Mouse (Mus musculus) yolk sac, embryonic 10.5 days (tissue): ENCODE measurements around the gene B9d1.

Experiments
- DNase-seq: peaks from one replicate; pipeline ENCODE4 v3.0.0-alpha.2; 2017; ENCODE audit warnings: low spot score

B9d1 gene

DNA sequence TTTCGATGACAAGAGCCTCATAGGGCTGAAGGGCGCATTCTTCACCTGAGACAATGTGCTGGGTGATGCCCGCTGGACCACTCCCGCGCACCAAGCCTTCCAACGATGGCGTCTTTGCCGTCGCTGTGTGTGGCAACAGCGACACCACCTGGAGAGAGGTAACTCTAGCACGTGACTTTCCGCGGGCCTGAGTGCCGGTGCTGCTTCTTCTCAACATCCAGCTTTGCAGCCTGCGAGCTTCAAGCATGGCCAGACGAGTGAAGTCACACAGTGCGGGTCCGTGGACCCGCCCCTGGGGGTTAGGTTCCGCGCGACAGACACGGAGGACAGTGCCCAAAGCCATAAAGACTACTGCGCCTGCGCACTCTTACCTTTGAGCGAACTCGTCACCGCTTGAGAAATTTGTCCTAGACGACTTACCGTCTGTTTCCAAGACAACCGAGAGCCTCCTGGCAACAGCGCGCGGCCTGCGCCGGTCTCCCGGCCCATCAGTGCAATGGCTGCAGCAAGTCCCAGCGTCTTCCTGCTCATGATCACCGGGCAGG, at the start of gene B9d1:
Gene B9d1, plus strand, starts transcription at position 432 of the 545 bp plus-strand sequence.
- DNase-seq = peak; percentile 92

DNA sequence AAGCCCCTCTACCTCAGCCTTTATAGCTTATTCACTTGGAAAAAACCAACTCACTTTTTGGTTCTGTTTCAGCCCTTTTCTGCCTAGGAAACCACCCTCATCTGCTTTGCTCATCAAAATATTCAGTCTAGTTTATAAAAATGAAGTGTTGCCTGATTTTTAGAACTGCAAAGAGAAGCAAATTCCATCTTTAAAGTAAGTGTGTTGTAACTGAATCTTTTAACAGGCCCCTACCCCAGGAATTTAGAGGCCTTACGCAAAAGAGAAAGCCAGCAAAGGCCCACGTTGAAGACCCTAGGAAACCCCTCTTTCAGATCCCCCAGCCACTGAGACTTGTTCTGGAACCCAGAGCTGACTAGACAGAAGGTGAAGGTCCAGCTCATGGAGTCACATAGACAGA, 40.9 kb upstream of the B9d1 start:
- DNase-seq = no peak

DNA sequence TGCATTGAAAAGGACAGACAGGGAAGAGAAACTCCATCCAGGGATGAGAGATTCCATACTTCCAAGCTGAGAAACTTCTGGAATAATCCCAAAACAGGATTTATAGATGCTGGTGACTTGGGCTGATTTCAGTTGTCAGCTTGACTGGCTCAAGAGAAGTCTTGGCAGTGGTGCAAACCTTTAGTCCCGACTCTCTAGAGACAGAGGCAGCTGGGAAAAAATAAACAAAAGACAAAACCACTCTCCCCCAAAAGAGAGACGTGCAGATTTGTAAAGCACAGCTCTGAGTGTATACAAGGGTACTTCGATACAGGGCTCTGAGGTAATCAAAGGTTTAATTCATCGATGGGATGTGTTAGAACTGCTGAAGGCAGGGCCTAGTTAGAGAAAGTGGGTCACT, 39.5 kb upstream of the B9d1 start:
- DNase-seq = no peak

DNA sequence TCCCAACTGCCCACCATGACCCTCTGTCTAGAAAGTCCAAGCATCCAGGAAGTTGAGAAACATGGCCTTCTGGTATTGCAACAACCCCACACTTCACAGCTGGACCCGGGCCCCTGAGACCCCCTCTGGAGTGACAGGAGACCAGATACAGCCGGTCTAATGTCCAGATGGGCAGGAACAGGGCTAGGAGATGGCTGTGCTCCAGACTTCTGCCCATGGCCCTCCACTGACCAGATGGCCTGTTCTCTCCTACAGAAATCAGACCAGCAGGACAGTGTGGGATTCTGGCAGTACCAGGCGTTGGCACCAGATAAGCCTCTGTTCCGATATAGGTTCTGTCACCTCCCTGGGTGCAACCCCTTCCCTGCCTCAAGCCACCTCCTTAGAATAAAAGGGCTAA, 36.4 kb upstream of the B9d1 start:
- DNase-seq = no peak

DNA sequence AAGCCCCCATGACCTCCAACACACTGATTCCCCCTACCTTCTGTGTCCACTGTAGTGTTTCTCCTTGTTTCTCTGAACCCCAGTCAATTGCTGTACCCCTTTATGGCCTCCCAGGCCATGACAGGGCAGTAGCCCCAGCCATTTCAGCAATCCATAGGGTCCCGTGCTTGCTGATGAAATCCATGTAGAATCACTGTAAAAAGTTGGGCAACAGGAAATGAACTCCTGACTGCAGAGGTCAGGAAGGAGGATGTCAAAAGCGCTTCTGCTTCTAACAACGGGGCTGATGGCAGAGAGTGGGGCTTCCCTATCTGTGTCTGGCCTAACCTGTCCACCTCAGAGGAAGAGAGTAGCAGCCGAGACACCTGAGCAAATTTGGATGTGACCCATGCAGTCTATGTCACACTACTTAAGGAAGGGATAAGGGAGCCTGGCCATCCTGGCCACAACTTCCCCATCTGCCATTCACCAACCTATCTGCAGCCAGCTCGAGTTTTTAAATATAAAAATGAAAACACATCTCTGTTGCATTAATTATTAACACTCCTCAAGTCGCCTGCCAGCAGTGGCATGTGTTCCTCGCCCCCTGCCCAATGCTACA, 35.5 kb upstream of the B9d1 start:
- DNase-seq = no peak

DNA sequence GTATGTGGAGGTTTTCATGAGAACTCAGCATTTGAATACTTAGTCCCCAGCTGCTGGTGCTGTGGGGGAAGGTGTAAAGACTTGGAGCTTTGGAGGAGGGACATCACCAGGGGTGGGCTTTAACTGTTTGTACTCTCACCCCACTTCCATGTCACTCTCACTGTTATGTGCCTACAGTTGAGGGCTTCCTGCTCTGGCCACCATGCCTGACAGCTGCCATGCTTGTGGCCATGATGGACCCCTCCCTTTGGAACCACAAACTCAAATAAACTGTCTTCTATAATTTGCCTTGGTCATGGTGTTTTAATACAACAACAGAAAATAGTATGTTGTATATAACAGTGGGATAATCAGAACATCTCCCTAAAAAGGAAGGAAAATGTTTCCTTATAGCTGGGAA, 34.1 kb upstream of the B9d1 start:
- no peak for DNase-seq

DNA sequence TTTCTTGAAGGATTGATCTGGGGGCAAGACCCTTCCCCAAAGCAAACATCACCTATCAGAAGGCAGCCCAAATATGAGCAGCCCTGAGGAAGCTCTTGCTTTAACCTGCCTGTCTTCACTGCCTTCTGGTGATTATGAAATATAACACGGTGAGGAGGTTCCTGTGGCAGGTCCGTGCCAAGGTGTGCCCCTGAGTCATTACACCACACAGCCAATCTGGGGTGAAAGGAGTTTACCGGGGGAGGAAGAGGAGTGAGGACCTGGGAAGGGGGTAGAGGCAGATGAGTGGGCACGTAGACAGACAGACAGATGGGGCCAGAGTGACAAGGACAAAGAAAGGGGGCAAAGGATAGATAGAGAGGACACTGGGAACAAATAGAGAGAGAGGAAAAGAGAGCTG, 31.3 kb upstream of the B9d1 start:
- no peak for DNase-seq

DNA sequence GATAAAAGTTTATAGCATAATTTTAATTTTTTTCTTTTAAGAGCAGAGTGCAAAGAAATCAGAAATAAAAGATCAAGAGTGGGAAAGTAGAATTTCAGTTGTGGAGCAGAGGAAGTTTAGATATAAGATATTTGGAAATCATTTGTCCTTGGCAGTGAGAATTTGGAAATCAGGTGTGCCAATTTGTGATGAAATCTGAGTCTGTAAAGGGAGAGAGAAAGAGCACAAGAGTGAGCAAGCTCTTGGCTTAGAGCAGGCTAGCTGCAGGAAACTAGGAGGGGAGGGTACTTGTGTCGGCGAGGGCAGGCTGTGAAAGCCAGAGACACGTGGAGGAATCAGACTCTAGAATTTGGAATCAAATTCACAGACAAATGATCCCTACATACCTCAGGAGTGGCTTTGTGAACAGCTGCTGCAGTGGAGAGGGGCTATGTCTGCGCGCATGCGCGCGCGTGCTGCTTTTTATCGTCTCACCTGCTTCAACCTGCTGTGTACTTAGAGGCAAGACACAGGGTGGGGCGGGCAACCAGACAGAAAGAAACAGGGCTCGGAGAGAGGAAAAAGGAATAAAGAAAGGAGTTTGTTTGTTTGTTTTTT, 28.1 kb upstream of the B9d1 start:
- DNase-seq = peak; percentile 35

DNA sequence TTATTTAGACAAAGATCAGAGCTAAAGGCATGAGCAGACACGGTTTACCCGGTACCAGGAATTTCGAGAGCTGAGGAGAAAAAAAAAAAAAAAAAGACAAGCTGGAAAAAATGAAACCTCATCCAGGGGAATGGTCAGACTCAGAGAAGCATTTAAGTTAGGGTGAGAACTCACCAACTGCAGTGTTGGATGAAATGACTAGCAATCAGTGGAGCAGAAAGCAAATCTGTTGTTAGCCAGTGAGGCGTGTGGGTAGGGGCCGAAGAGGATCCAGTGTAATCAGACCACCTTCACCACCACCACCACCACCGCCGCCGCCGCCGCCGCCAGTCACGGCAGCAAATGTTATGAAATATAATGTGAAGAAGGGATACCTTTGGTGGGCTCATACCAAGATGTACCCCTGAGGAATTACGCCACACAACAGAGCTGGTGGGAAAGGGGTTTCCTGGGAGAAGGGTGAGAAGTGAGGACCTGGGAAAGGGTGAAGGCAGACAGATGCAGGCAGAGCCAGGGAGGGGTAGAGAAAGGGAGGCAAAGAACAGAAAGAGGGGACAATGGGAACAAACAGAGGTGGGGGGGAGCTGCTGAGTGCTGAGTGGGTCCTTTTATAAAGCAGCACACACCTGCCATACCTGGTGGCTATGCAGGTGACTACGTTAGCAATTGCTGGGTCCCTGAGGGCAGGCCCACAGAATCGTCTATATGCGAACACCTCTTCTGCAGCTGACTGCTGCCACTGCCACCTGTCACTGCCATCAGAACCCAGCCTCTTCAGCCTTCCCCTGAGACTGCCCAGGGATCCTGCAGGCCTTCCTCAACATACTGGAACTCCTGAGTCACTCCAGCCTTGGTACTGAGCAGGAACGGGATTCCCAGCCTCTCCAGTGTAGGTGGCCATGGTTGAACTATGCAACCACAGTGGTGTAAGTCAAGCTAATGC, 27.1 kb upstream of the B9d1 start:
- no peak for DNase-seq

DNA sequence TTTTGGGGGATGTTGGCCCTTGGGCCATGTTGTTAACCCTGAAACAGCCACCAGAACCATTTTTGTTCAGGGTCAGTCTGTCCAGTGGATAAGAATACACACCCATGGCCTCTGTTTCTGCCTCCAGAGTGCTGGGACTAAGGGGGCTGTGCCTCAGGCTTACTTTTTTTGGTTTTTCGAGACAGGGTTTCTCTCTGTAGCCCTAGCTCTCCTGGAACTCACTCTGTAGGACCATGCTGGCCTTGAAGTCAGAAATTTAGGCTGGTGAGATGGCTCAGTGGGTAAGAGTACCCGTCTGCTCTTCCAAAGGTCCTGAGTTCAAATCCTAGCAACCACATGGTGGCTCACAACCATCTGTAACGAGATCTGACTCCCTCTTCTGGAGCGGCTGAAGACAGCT, 26.2 kb upstream of the B9d1 start:
- DNase-seq = no peak

DNA sequence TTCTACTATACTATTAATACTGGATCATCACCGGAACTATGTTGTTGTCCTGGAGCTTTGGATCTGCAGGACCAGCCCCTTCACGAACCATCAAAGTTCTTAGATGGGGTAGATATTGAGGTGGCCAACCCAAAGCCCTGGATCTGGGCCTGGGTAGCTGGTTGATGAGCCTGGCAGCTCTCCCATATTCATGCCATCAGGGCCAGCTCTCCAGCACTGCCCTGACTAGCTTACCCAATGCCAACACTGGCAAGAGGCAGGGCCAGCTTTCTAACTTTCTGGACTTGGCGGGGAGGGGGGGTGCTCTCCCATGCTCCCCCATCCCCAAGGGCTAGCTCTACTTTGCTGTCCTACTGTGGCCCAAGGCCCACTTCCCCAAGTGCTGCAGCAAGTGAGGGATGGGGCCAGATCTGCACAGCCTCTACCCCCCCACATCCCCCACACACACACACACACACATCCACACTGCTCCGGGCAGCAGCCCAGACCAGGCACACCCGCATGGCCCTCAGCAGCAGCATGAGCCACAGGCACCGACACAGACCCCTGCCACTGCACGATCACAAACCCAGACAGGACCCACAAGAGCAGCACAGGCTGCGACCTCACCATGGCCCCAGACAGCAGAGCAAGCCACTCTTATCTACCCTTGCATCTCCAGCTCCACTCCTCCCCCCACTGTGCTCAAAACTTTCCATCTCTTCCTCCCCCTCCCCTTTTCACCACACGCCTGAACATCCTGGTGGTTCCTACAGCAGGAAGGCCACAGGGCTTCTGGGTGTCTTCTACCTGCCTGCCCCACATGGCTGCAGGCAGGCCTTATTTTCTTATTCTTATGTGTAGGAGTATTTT, 23.5 kb upstream of the B9d1 start:
- no peak for DNase-seq

DNA sequence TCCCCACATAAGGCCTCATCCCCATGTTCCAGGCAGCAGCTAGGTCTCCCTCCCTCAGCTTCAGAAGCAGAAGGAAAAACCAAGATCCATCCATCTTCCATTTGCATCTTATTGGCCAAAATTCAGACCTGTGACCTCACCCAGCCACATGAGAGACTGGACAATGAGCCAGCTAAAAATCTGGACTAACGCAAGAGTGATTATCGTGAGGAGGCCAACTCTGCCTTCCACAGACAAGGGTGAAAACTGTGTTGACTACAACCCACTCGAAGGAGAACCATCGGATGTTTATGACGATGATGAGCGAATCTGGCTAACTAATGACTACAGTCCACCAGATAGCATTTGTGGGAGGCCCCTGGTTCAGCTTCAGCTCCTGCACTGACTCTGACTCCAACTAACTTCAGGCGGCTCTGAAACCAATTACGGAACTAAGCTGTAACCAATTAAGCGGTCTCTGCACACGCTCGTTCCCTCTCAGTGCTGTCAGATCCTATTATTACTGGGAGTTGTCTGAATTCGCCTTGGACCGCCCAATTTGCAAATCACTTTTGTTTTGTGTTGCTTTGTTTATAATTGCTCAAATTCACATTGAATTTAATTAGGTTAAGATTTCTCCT, 21.6 kb upstream of the B9d1 start:
- DNase-seq = no peak

DNA sequence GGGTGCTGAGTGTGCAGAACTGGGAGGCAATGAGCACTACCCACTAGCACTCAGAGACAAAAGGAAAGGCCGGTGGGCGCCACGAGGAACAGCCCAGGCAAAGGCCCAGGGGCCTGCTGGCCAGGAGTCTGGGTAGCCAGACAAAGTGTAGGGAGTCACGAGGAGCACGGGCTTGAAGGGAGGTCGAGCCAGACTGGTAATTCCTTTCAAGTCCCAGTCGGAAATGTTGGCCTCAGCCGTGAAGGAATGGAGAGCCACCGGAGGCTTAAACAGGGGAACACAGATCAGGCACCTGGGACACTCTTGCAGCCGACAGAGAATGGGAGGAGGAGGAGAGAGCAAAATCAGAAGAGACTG, 20.7 kb upstream of the B9d1 start:
- DNase-seq = no peak

DNA sequence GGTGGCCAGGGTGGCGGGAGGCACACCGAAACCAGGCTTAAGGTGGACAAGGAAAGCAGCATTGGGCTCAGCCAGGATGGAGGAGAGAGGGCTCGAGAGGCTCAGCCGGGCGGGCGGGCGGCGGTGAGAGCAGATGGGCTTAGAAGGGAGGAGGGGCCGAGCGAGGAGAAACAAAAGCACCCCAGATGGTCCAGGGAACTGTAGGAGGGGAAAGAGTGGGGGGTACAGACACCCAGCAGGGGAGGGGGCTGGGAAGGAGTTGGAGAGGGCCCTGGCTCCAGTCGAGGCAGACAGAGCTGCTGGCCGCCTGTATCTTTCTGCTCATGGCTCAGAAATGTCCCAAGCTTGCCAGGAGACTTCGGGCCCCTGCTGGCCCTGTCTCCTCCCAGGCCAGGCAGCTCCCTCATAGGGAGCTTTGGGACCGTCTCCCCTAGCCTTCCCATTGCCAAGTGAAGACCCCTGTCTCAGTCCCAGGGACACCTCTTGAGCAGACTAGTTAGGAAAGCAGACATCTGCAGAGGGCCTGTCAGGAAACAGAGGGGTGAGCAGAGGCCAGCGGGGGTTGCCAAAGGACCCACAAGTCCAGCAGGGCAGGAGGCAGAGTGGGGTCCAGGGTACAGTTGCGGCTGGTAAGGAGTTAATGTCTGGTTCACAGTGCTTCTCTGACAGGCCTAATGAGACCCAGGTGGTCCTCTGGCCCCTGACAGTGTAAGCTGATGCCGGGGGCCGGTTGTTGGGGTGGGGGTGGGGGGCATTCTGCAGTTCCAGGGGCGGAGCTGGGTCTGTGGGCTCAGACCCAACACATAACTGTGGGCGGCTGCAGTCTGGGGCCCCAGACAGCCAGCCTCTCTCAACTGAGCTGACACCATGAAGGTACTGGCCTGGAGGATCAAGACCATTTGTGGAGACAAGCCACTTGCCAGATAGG, 20.1 kb upstream of the B9d1 start, which contains the start of gene Mfap4:
Gene Mfap4, plus strand, starts transcription at position 819 of the 928 bp plus-strand sequence.
- peak; percentile 61 for DNase-seq

DNA sequence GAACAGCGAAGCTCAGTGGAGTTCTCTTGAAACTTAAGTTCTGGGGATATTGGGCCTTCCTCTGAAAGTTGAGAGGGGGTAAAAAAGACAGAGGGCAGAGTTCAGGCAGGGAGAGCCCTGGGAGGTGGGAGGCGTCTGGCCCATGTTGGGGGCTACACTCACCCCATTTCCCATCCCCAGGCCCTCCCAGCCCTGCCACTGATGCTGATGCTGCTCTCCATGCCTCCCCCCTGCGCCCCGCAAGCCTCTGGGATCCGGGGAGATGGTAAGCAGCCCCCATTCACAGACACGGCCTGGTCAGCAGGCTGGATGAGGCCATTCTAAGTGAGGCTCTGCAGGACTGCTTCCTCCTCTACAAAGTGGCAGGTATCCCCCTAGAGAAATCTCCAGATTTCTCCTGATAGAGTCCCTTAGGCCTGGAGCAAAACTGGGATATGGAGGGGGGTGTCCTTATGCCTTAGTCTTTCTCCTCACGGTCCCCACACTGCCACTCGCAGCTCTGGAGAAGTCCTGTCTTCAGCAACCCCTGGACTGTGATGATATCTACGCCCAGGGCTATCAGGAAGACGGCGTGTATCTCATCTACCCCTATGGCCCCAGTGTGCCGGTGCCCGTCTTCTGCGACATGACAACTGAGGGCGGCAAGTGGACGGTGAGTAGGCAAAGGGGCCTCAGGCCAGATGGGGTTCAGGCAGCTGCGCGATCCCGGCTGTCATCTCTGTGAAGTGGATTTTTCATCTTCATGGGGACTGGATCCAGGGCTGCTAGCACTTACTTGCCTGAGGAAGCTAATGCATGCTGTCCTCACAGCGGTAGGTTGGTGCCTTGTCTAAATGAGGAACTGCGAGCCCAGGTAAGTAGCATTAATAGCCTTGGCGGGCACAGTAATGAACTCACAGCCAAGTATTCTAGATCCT, 19.1 kb upstream of the B9d1 start:
- no peak for DNase-seq

DNA sequence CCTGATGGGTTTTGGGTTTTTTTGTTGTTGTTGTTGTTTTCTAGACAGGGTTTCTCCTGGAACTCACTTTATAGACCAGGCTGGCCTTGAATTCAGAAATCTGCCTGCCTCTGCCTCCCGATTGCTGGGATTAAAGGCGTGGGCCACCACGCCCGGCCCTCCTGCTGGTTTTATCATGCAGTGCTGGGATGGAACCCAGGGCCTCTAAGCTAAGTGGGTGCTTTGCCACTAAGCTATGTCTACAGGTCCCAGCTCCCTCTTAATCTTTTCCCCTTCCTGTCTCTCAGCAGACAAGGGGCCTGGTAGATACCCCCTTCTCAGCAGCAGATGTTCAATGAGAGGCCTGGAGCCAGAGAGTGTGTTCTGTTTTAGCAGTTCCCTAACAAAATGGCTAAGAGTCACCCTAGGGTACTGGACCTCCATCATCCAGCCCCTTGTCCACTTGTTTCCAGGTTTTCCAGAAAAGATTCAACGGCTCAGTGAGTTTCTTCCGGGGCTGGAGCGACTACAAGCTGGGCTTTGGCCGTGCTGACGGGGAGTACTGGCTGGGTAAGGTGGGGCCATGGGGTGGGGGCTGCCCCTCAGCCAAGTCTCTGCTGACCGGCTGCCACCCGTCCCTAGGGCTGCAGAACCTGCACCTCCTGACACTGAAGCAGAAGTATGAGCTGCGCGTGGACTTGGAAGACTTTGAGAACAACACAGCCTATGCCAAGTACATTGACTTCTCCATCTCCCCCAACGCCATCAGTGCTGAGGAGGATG, 18.3 kb upstream of the B9d1 start:
- DNase-seq = no peak

DNA sequence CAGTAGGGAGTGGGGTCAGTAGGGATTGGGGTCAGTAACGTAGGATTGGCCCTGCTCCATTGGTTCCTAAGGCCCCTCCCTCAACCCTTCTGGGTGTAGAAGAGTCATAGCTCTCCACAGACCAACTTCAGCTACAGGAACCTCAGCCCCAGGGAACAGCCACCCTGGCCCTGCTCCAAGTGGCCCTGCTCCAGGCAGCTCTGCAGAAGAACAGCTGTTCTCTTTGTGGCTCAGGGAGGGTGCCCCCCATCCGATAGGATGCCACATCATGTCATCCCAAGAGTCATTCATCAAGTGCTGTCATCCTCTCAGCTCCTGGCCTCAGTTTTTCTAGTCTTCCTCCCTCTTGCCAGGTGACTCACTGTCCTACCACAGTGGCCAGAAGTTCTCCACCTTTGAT, 17.5 kb upstream of the B9d1 start:
- no peak for DNase-seq

DNA sequence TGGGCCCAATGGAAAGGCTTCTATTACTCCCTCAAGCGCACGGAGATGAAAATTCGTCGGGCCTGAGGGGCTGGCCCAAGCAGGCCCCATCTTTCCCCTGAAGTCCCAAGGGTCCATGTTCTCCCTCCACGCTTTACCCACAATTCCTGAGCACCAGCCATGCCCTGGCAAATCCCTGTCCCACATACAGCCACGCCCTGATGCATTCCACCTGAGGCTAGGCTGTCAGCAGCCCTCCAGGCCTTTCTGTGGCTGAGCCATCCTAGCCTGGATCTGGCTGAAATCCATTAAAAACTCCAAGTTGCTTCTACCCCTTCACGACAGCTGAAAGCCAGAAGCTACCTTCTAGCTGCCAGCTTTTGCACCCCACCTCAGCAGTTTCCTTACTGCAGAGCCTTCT, 17.0 kb upstream of the B9d1 start:
- DNase-seq = no peak

DNA sequence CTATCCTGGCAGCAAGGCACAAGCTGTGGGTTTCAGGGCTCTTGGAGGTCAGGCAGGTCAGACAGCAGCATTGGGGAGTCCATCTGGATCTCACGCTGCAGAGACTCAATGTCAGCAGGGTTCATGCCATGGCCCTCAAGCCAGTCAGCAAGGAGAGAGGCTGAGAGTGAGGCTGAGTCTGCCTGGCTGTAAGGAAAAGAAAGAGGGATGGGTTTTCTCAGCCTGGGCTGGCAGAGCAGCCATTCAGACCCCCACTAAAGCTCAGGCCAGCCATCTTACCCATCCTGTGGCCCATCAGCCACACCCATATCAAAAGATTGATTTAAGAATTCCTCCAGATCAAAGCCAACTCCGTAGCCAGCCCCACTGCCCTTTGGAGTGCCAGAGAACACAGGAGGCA, 15.9 kb upstream of the B9d1 start:
- no peak for DNase-seq
